Mouse (Mus musculus): ENCODE measurements around the gene Olfr146. TPM values are rescaled to one million over a fixed set of nuclear protein-coding genes. Genes with fewer than 3 reads are reported as not detected.

Olfr146 gene
- polyA plus RNA-seq (2015; fragmentation: Illumina TruSeq; extraction: RNeasy Lipid Tissue Mini Kit (QIAGEN cat#74804); ENCODE audit: insufficient read depth, low read depth, low replicate concordance) = not detected

GRCm38 (mm10) chr9:39023277-39023676, at the start of gene Olfr146:
TSS of gene Olfr146 (minus strand) at chr9:39023377.

GRCm38 (mm10) chr9:39064851-39065250, 41.7 kb upstream of the Olfr146 start, which contains the start of gene Olfr937:
TSS of gene Olfr937 (minus strand) at chr9:39064951.

GRCm38 (mm10) chr9:38999583-38999982, 23.6 kb downstream of the Olfr146 start, which contains the start of gene Olfr935:
TSS of gene Olfr935 (minus strand) at chr9:38999683.

GRCm38 (mm10) chr9:38988215-38988614, 35.0 kb downstream of the Olfr146 start, which contains the start of gene Olfr934:
TSS of gene Olfr934 (minus strand) at chr9:38988315.

GRCm38 (mm10) chr9:38972013-38972412, 51.2 kb downstream of the Olfr146 start, which contains the start of gene Olfr933:
TSS of gene Olfr933 (plus strand) at chr9:38972313.

Other genes starting within 250 kb of the Olfr146 start
- not detected for gene Olfr922, start 208.8 kb downstream of the Olfr146 start, polyA plus RNA-seq (2015; fragmentation: Illumina TruSeq; extraction: RNeasy Lipid Tissue Mini Kit (QIAGEN cat#74804); ENCODE audit: insufficient read depth, low read depth, low replicate concordance)
- gene Olfr923, start 196.8 kb downstream of the Olfr146 start, polyA plus RNA-seq (2015; fragmentation: Illumina TruSeq; extraction: RNeasy Lipid Tissue Mini Kit (QIAGEN cat#74804); ENCODE audit: insufficient read depth, low read depth, low replicate concordance) = not detected
- not detected for gene Olfr924, start 178.9 kb downstream of the Olfr146 start, polyA plus RNA-seq (2015; fragmentation: Illumina TruSeq; extraction: RNeasy Lipid Tissue Mini Kit (QIAGEN cat#74804); ENCODE audit: insufficient read depth, low read depth, low replicate concordance)
- gene Olfr26, start 168.3 kb downstream of the Olfr146 start, polyA plus RNA-seq (2015; fragmentation: Illumina TruSeq; extraction: RNeasy Lipid Tissue Mini Kit (QIAGEN cat#74804); ENCODE audit: insufficient read depth, low read depth, low replicate concordance) = not detected
- not detected for gene Olfr926, start 146.3 kb downstream of the Olfr146 start, polyA plus RNA-seq (2015; fragmentation: Illumina TruSeq; extraction: RNeasy Lipid Tissue Mini Kit (QIAGEN cat#74804); ENCODE audit: insufficient read depth, low read depth, low replicate concordance)
- gene Olfr930, start 93.6 kb downstream of the Olfr146 start, polyA plus RNA-seq (2015; fragmentation: Illumina TruSeq; extraction: RNeasy Lipid Tissue Mini Kit (QIAGEN cat#74804); ENCODE audit: insufficient read depth, low read depth, low replicate concordance) = not detected
- not detected for gene Olfr933, start 51.1 kb downstream of the Olfr146 start, polyA plus RNA-seq (2015; fragmentation: Illumina TruSeq; extraction: RNeasy Lipid Tissue Mini Kit (QIAGEN cat#74804); ENCODE audit: insufficient read depth, low read depth, low replicate concordance)
- not detected for gene Olfr934, start 35.1 kb downstream of the Olfr146 start, polyA plus RNA-seq (2015; fragmentation: Illumina TruSeq; extraction: RNeasy Lipid Tissue Mini Kit (QIAGEN cat#74804); ENCODE audit: insufficient read depth, low read depth, low replicate concordance)
- gene Olfr935, start 23.7 kb downstream of the Olfr146 start, polyA plus RNA-seq (2015; fragmentation: Illumina TruSeq; extraction: RNeasy Lipid Tissue Mini Kit (QIAGEN cat#74804); ENCODE audit: insufficient read depth, low read depth, low replicate concordance) = not detected
- gene Olfr937, start 41.6 kb upstream of the Olfr146 start, polyA plus RNA-seq (2015; fragmentation: Illumina TruSeq; extraction: RNeasy Lipid Tissue Mini Kit (QIAGEN cat#74804); ENCODE audit: insufficient read depth, low read depth, low replicate concordance) = not detected
- gene Olfr938, start 55.5 kb upstream of the Olfr146 start, polyA plus RNA-seq (2015; fragmentation: Illumina TruSeq; extraction: RNeasy Lipid Tissue Mini Kit (QIAGEN cat#74804); ENCODE audit: insufficient read depth, low read depth, low replicate concordance) = not detected
- gene Olfr27, start 104.8 kb upstream of the Olfr146 start, polyA plus RNA-seq (2015; fragmentation: Illumina TruSeq; extraction: RNeasy Lipid Tissue Mini Kit (QIAGEN cat#74804); ENCODE audit: insufficient read depth, low read depth, low replicate concordance) = not detected
- gene Olfr943, start 142.9 kb upstream of the Olfr146 start, polyA plus RNA-seq (2015; fragmentation: Illumina TruSeq; extraction: RNeasy Lipid Tissue Mini Kit (QIAGEN cat#74804); ENCODE audit: insufficient read depth, low read depth, low replicate concordance) = not detected
- gene Olfr944, start 178.5 kb upstream of the Olfr146 start, polyA plus RNA-seq (2015; fragmentation: Illumina TruSeq; extraction: RNeasy Lipid Tissue Mini Kit (QIAGEN cat#74804); ENCODE audit: insufficient read depth, low read depth, low replicate concordance) = not detected
- gene Olfr1537, start 226.6 kb upstream of the Olfr146 start, polyA plus RNA-seq (2015; fragmentation: Illumina TruSeq; extraction: RNeasy Lipid Tissue Mini Kit (QIAGEN cat#74804); ENCODE audit: insufficient read depth, low read depth, low replicate concordance) = not detected